Mouse (Mus musculus) forebrain, embryonic 10.5 days (tissue): Measurements from ENCODE around the gene Disc1. TPM values are rescaled to one million over a fixed set of nuclear protein-coding genes. Genes with fewer than 3 reads are reported as not detected.

Experiments used
- DNase-seq: peaks from one replicate; pipeline ENCODE4 v3.0.0-alpha.2; 2017; ENCODE audit warnings: low spot score; ENCODE audit errors: extremely low spot score
- H3K27ac ChIP-seq: fragments of 300-500 bp; sonication (generic); 2 replicates; pipeline ENCODE4 v1.5.1; 2016; ENCODE audit warnings: mild to moderate bottlenecking
- H3K27me3 ChIP-seq: fragments of 300-500 bp; sonication (generic); 2 replicates; pipeline ENCODE4 v1.6.1; 2016; ENCODE audit warnings: mild to moderate bottlenecking; ENCODE audit not compliant: poor library complexity, severe bottlenecking
- H3K36me3 ChIP-seq: fragments of 300-500 bp; sonication (generic); replicated peaks from 2 replicates; pipeline ENCODE4 v1.6.1; 2016; ENCODE audit warnings: mild to moderate bottlenecking, moderate library complexity
- H3K4me1 ChIP-seq: fragments of 300-500 bp; sonication (generic); 2 replicates; pipeline ENCODE4 v1.6.1; 2016
- H3K4me3 ChIP-seq: fragments of 300-500 bp; sonication (generic); 2 replicates; pipeline ENCODE4 v1.5.1; 2016; ENCODE audit warnings: mild to moderate bottlenecking, moderate library complexity
- H3K9me3 ChIP-seq: fragments of 300-500 bp; sonication (generic); 2 replicates; pipeline ENCODE4 v1.6.1; 2016; ENCODE audit warnings: mild to moderate bottlenecking, moderate library complexity
- WGBS: fragments of 180-500 bp; shearing (Covaris S2); methylation state at CpG from one replicate; pipeline ENCODE4 v1.1.7; 2016; 5-methylcytosine and 5-hydroxymethylcytosine counted together
- polyA plus RNA-seq: library from polyadenylated mRNA; unstranded; fragments of >200 nt; fragmentation: Nextera tagmentation; extraction: Ambion mirVana; gene quantifications from 2 replicates; pipeline ENCODE4 v1.2.1, GENCODE M21; 2016

Disc1 gene
- polyA plus RNA-seq, 1 experiment from 2014 or later, result 1.3 TPM

- peaks cover 18% of the 10 kb centered on the region for H3K4me1 ChIP-seq
- H3K9me3 ChIP-seq, result no peaks in the 10 kb centered on the region
- WGBS, result 0% methylated on average over 1 of the region's 1 CpGs
- H3K27ac ChIP-seq, result no peak overlapping the region
- no peaks in the 10 kb centered on the region for H3K36me3 ChIP-seq
- no peaks in the 10 kb centered on the region; the same call in 1 of the 2 replicates for H3K27me3 ChIP-seq
- no peak for DNase-seq
- no peak overlapping the region for H3K4me3 ChIP-seq
Observed at GRCm38 (mm10) chr8:125247349-125247748, 193.4 kb downstream of the Disc1 start.

GRCm38 (mm10) chr8:125252946-125253345, 199.0 kb downstream of the Disc1 start:
- no peaks in the 10 kb centered on the region for H3K36me3 ChIP-seq
- no peak overlapping the region for H3K4me3 ChIP-seq
- 0 out of 2 replicates have a peak overlapping the region, but pooled peaks have one; percentile 95 for H3K27ac ChIP-seq
- DNase-seq, result no peak
- H3K4me1 ChIP-seq, result peaks cover 36% of the 10 kb centered on the region
- H3K9me3 ChIP-seq, result no peaks in the 10 kb centered on the region
- H3K27me3 ChIP-seq, result no peaks in the 10 kb centered on the region; the same call in 1 of the 2 replicates
- 93% methylated on average over 4 of the region's 4 CpGs for WGBS

- Histone ChIP-seq H3K9me3 (no peaks in the 10 kb centered on the region), H3K27me3 (no peaks in the 10 kb centered on the region; the same call in 1 of the 2 replicates), H3K4me1 (peaks cover 37% of the 10 kb centered on the region), H3K36me3 (no peaks in the 10 kb centered on the region), H3K27ac (peak overlapping the region; percentile 95), H3K4me3 (peak overlapping the region; percentile 59)
- WGBS, result 33% methylated on average over 10 of the region's 10 CpGs
- DNase-seq, result no peak
Observed at GRCm38 (mm10) chr8:125253505-125254180, 199.6 kb downstream of the Disc1 start.

GRCm38 (mm10) chr8:125254188-125255005, 200.4 kb downstream of the Disc1 start:
- Histone ChIP-seq H3K4me1 (peaks cover 43% of the 10 kb centered on the region), H3K9me3 (no peaks in the 10 kb centered on the region), H3K27ac (peak overlapping the region; percentile 95), H3K4me3 (peak overlapping the region; percentile 59), H3K36me3 (no peaks in the 10 kb centered on the region), H3K27me3 (no peaks in the 10 kb centered on the region; the same call in 1 of the 2 replicates)
- DNase-seq, result peak; percentile 91
- 7% methylated on average over 23 of the region's 23 CpGs for WGBS

GRCm38 (mm10) chr8:125255006-125255685, 201.2 kb downstream of the Disc1 start:
- DNase-seq, result no peak
- 66% methylated on average over 11 of the region's 11 CpGs for WGBS
- Histone ChIP-seq H3K9me3 (no peaks in the 10 kb centered on the region), H3K27me3 (no peaks in the 10 kb centered on the region; the same call in 1 of the 2 replicates), H3K36me3 (no peaks in the 10 kb centered on the region), H3K27ac (peak overlapping the region; percentile 95), H3K4me1 (peaks cover 50% of the 10 kb centered on the region), H3K4me3 (peak overlapping the region; percentile 59)

- H3K9me3 ChIP-seq, result no peaks in the 10 kb centered on the region
- H3K27me3 ChIP-seq, result no peaks in the 10 kb centered on the region; the same call in 1 of the 2 replicates
- H3K36me3 ChIP-seq, result no peaks in the 10 kb centered on the region
- no peak overlapping the region for H3K4me3 ChIP-seq
- 78% methylated on average over 2 of the region's 2 CpGs for WGBS
- H3K27ac ChIP-seq, result 0 out of 2 replicates have a peak overlapping the region, but pooled peaks have one; percentile 62
- DNase-seq, result no peak
- H3K4me1 ChIP-seq, result peaks cover 60% of the 10 kb centered on the region
Observed at GRCm38 (mm10) chr8:125257660-125258059, 203.7 kb downstream of the Disc1 start.

- no peaks in the 10 kb centered on the region for H3K36me3 ChIP-seq
- no peak overlapping the region for H3K4me3 ChIP-seq
- DNase-seq, result no peak
- H3K27ac ChIP-seq, result no peak overlapping the region
- no peaks in the 10 kb centered on the region for H3K9me3 ChIP-seq
- H3K27me3 ChIP-seq, result no peaks in the 10 kb centered on the region; the same call in 1 of the 2 replicates
- peaks cover 50% of the 10 kb centered on the region for H3K4me1 ChIP-seq
- WGBS, result 93% methylated on average over 8 of the region's 8 CpGs
Observed at GRCm38 (mm10) chr8:125258806-125259500, 205.0 kb downstream of the Disc1 start.

GRCm38 (mm10) chr8:125268181-125268705, 214.2 kb downstream of the Disc1 start:
- Histone ChIP-seq H3K36me3 (no peaks in the 10 kb centered on the region), H3K27me3 (peaks cover 7% of the 10 kb centered on the region; the same call in 1 of the 2 replicates), H3K4me3 (no peak overlapping the region), H3K9me3 (no peaks in the 10 kb centered on the region), H3K27ac (no peak overlapping the region), H3K4me1 (peaks cover 42% of the 10 kb centered on the region)
- WGBS, result 81% methylated on average over 6 of the region's 6 CpGs
- no peak for DNase-seq

GRCm38 (mm10) chr8:125270292-125270691, 216.3 kb downstream of the Disc1 start:
- H3K9me3 ChIP-seq, result peaks cover 8% of the 10 kb centered on the region; the same call in 1 of the 2 replicates
- 85% methylated on average over 7 of the region's 7 CpGs for WGBS
- H3K27ac ChIP-seq, result no peak overlapping the region
- H3K4me3 ChIP-seq, result no peak overlapping the region
- H3K27me3 ChIP-seq, result peaks cover 7% of the 10 kb centered on the region; the same call in 1 of the 2 replicates
- H3K36me3 ChIP-seq, result no peaks in the 10 kb centered on the region
- peaks cover 34% of the 10 kb centered on the region for H3K4me1 ChIP-seq
- no peak for DNase-seq

- no peak overlapping the region for H3K4me3 ChIP-seq
- DNase-seq, result no peak
- 81% methylated on average over 5 of the region's 5 CpGs for WGBS
- H3K36me3 ChIP-seq, result no peaks in the 10 kb centered on the region
- H3K27me3 ChIP-seq, result peaks cover 7% of the 10 kb centered on the region; the same call in 1 of the 2 replicates
- peaks cover 9% of the 10 kb centered on the region; the same call in 1 of the 2 replicates for H3K9me3 ChIP-seq
- peak overlapping the region; percentile 49 for H3K27ac ChIP-seq
- peaks cover 29% of the 10 kb centered on the region for H3K4me1 ChIP-seq
Observed at GRCm38 (mm10) chr8:125271357-125271756, 217.4 kb downstream of the Disc1 start.

GRCm38 (mm10) chr8:125272089-125272866, 218.3 kb downstream of the Disc1 start:
- no peak for DNase-seq
- H3K36me3 ChIP-seq, result no peaks in the 10 kb centered on the region
- H3K27me3 ChIP-seq, result peaks cover 7% of the 10 kb centered on the region; the same call in 1 of the 2 replicates
- WGBS, result 52% methylated on average over 13 of the region's 13 CpGs
- H3K4me1 ChIP-seq, result peaks cover 38% of the 10 kb centered on the region
- peak overlapping the region; percentile 6; the same call in 1 of the 2 replicates for H3K27ac ChIP-seq
- H3K4me3 ChIP-seq, result no peak overlapping the region
- H3K9me3 ChIP-seq, result peaks cover 9% of the 10 kb centered on the region; the same call in 1 of the 2 replicates
